Mouse (Mus musculus) intestine, embryonic 15.5 days (tissue): ENCODE data around the gene Gpbar1. TPM values are rescaled to one million over a fixed set of nuclear protein-coding genes. Genes with fewer than 3 reads are reported as not detected.
"Not testable (repeated sequence)": the region's sequence is repeated elsewhere in the genome, so short reads cannot be mapped to it uniquely, and the experiment has no call there.

ENCODE experiments used
- ATAC-seq: fragments of 200-750 bp; cut with Nextera tagmentation; 2 replicates; pipeline ENCODE4 v1.8.0; 2017; ENCODE audit warnings: moderate TSS enrichment, moderate library complexity
- H3K27ac ChIP-seq: fragments of 300-500 bp; sonication (generic); 2 replicates; pipeline ENCODE4 v1.5.1; 2015; ENCODE audit warnings: mild to moderate bottlenecking, inconsistent platforms
- H3K27me3 ChIP-seq: fragments of 300-500 bp; sonication (generic); replicated peaks from 2 replicates; pipeline ENCODE4 v1.6.1; 2015; ENCODE audit warnings: inconsistent platforms
- H3K36me3 ChIP-seq: fragments of 300-500 bp; sonication (generic); 2 replicates; pipeline ENCODE4 v1.6.1; 2015; ENCODE audit warnings: inconsistent platforms
- H3K4me1 ChIP-seq: fragments of 300-500 bp; sonication (generic); replicated peaks from 2 replicates; pipeline ENCODE4 v1.6.1; 2015; ENCODE audit warnings: inconsistent platforms
- H3K4me2 ChIP-seq: fragments of 300-500 bp; sonication (generic); replicated peaks from 2 replicates; pipeline ENCODE4 v1.6.1; 2015; ENCODE audit warnings: mild to moderate bottlenecking, inconsistent platforms
- H3K4me3 ChIP-seq: fragments of 300-500 bp; sonication (generic); replicated peaks from 2 replicates; pipeline ENCODE4 v1.5.1; 2015; ENCODE audit warnings: inconsistent platforms
- H3K9ac ChIP-seq: fragments of 300-500 bp; sonication (generic); 2 replicates; pipeline ENCODE4 v1.6.1; 2015; ENCODE audit warnings: inconsistent platforms
- H3K9me3 ChIP-seq: fragments of 300-500 bp; sonication (generic); 2 replicates; pipeline ENCODE4 v1.6.1; 2016; ENCODE audit warnings: inconsistent platforms
- WGBS: fragments of 180-500 bp; shearing (Covaris S2); methylation state at CpG from one replicate; pipeline ENCODE4 v1.1.7; 2015; 5-methylcytosine and 5-hydroxymethylcytosine counted together
- polyA plus RNA-seq: library from polyadenylated mRNA; unstranded; fragments of >200 nt; fragmentation: Nextera tagmentation; extraction: Ambion mirVana; gene quantifications from 2 replicates; pipeline ENCODE4 v1.2.1, GENCODE M21; 2015

Gpbar1 gene
- polyA plus RNA-seq, 1 experiment from 2014 or later, result 3.3 TPM

GRCm38 (mm10) chr1:74280591-74281325 is 2.4 kb downstream of the Gpbar1 start:
- H3K4me2 ChIP-seq, result no peak overlapping the region
- no peak for ATAC-seq
- H3K27me3 ChIP-seq, result no peaks in the 10 kb centered on the region
- no peak overlapping the region; the same call in 1 of the 2 replicates for H3K27ac ChIP-seq
- H3K9me3 ChIP-seq, result no peaks in the 10 kb centered on the region
- H3K36me3 ChIP-seq, result peaks cover 34% of the 10 kb centered on the region
- H3K4me3 ChIP-seq, result no peak overlapping the region
- WGBS, result 87% methylated on average over 14 of the region's 14 CpGs
- H3K9ac ChIP-seq, result 0 out of 2 replicates have a peak overlapping the region, but pooled peaks have one; percentile 5
- H3K4me1 ChIP-seq, result peaks cover 47% of the 10 kb centered on the region

- no peak overlapping the region for H3K4me3 ChIP-seq
Measured at GRCm38 (mm10) chr1:74281372-74281771, 3.0 kb downstream of the Gpbar1 start.

GRCm38 (mm10) chr1:74281886-74282285 is 3.5 kb downstream of the Gpbar1 start:
- WGBS, result 91% methylated on average over 8 of the region's 8 CpGs

More at GRCm38 (mm10) chr1:74281372-74281771, 3.0 kb downstream of the Gpbar1 start:
- H3K9ac ChIP-seq, result 0 out of 2 replicates have a peak overlapping the region, but pooled peaks have one; percentile 5
- H3K4me1 ChIP-seq, result peaks cover 46% of the 10 kb centered on the region
- WGBS, result 75% methylated on average over 2 of the region's 2 CpGs
- no peaks in the 10 kb centered on the region for H3K9me3 ChIP-seq
- no peak overlapping the region for H3K27ac ChIP-seq
- no peak for ATAC-seq
- peaks cover 34% of the 10 kb centered on the region for H3K36me3 ChIP-seq
- H3K4me2 ChIP-seq, result no peak overlapping the region
- H3K27me3 ChIP-seq, result no peaks in the 10 kb centered on the region

GRCm38 (mm10) chr1:74282896-74283625 is 4.7 kb downstream of the Gpbar1 start:
- H3K9ac ChIP-seq, result no peak overlapping the region
- WGBS, result 81% methylated on average over 10 of the region's 10 CpGs
- ATAC-seq, result no peak
- H3K4me3 ChIP-seq, result peak overlapping the region; percentile 9; the same call in 1 of the 2 replicates
- H3K36me3 ChIP-seq, result peaks cover 34% of the 10 kb centered on the region
- H3K4me1 ChIP-seq, result peaks cover 43% of the 10 kb centered on the region
- no peaks in the 10 kb centered on the region for H3K27me3 ChIP-seq
- H3K27ac ChIP-seq, result no peak overlapping the region
- H3K9me3 ChIP-seq, result no peaks in the 10 kb centered on the region
- peak overlapping the region; percentile 79; the same call in 1 of the 2 replicates for H3K4me2 ChIP-seq

More at GRCm38 (mm10) chr1:74281886-74282285, 3.5 kb downstream of the Gpbar1 start:
- no peaks in the 10 kb centered on the region for H3K9me3 ChIP-seq
- H3K9ac ChIP-seq, result no peak overlapping the region
- ATAC-seq, result no peak
- no peak overlapping the region for H3K27ac ChIP-seq
- no peak overlapping the region for H3K4me3 ChIP-seq
- H3K36me3 ChIP-seq, result peaks cover 34% of the 10 kb centered on the region
- no peak overlapping the region for H3K4me2 ChIP-seq
- H3K27me3 ChIP-seq, result no peaks in the 10 kb centered on the region
- peaks cover 47% of the 10 kb centered on the region for H3K4me1 ChIP-seq

- Histone ChIP-seq H3K9me3 (no peaks in the 10 kb centered on the region), H3K9ac (peak overlapping the region; percentile 75), H3K36me3 (peaks cover 35% of the 10 kb centered on the region), H3K27me3 (no peaks in the 10 kb centered on the region), H3K4me2 (peak overlapping the region; percentile 79), H3K27ac (peak overlapping the region; percentile 88), H3K4me1 (peaks cover 42% of the 10 kb centered on the region), H3K4me3 (peak overlapping the region; percentile 81)
- ATAC-seq, result peak; percentile 62
- 10% methylated on average over 15 of the region's 15 CpGs for WGBS
Measured at GRCm38 (mm10) chr1:74283686-74284463, 5.5 kb downstream of the Gpbar1 start.

- peak within 1 kb of the TSS; percentile 79 for H3K4me2 ChIP-seq
- no peaks in the 10 kb centered on the region for H3K9me3 ChIP-seq
- peak within 1 kb of the TSS; percentile 75 for H3K9ac ChIP-seq
- WGBS, result under 1% methylated on average over 56 of the region's 56 CpGs
- peak; percentile 97 for ATAC-seq
- H3K4me1 ChIP-seq, result peaks cover 41% of the 10 kb centered on the region
- peak within 1 kb of the TSS; percentile 88 for H3K27ac ChIP-seq
- peak within 1 kb of the TSS; percentile 81 for H3K4me3 ChIP-seq
- peaks cover 39% of the 10 kb centered on the region for H3K36me3 ChIP-seq
- no peaks in the 10 kb centered on the region for H3K27me3 ChIP-seq
Measured at GRCm38 (mm10) chr1:74284543-74285160, 6.3 kb downstream of the Gpbar1 start, which contains the start of the genes Aamp and Pnkd. Gene Aamp (minus strand): TSS chr1:74284738. Gene Pnkd (plus strand): TSS chr1:74284930.

GRCm38 (mm10) chr1:74285212-74286010 is 7.1 kb downstream of the Gpbar1 start:
- H3K4me3 ChIP-seq, result peak overlapping the region; percentile 59
- no peaks in the 10 kb centered on the region for H3K27me3 ChIP-seq
- H3K4me1 ChIP-seq, result peaks cover 39% of the 10 kb centered on the region
- peak; percentile 5; the same call in 1 of the 2 replicates for ATAC-seq
- no peaks in the 10 kb centered on the region for H3K9me3 ChIP-seq
- H3K27ac ChIP-seq, result no peak overlapping the region
- H3K9ac ChIP-seq, result peak overlapping the region; percentile 54
- peak overlapping the region; percentile 69 for H3K4me2 ChIP-seq
- H3K36me3 ChIP-seq, result peaks cover 38% of the 10 kb centered on the region
- WGBS, result 4% methylated on average over 23 of the region's 23 CpGs

- not testable (repeated sequence) for H3K4me2 ChIP-seq, H3K9ac ChIP-seq, ATAC-seq, H3K4me3 ChIP-seq, H3K9me3 ChIP-seq, H3K27ac ChIP-seq, H3K27me3 ChIP-seq
- 59% methylated on average over 15 of the region's 17 CpGs for WGBS
- H3K36me3 ChIP-seq, result peaks cover 29% of the 10 kb centered on the region
- H3K4me1 ChIP-seq, result peaks cover 28% of the 10 kb centered on the region
Measured at GRCm38 (mm10) chr1:74286869-74287607, 8.7 kb downstream of the Gpbar1 start.

- 78% methylated on average over 4 of the region's 4 CpGs for WGBS
- Histone ChIP-seq H3K9ac (no peak overlapping the region), H3K27ac (no peak overlapping the region), H3K4me1 (peaks cover 22% of the 10 kb centered on the region), H3K27me3 (no peaks in the 10 kb centered on the region), H3K4me2 (no peak overlapping the region), H3K36me3 (peaks cover 27% of the 10 kb centered on the region), H3K4me3 (no peak overlapping the region), H3K9me3 (no peaks in the 10 kb centered on the region)
- ATAC-seq, result no peak
Measured at GRCm38 (mm10) chr1:74288327-74288726, 10.0 kb downstream of the Gpbar1 start.

- Histone ChIP-seq H3K27ac (no peak overlapping the region), H3K9ac (no peak overlapping the region), H3K27me3 (no peaks in the 10 kb centered on the region), H3K9me3 (no peaks in the 10 kb centered on the region), H3K4me2 (no peak overlapping the region), H3K4me3 (no peak overlapping the region), H3K36me3 (peaks cover 30% of the 10 kb centered on the region), H3K4me1 (peaks cover 27% of the 10 kb centered on the region)
- 82% methylated on average over 9 of the region's 9 CpGs for WGBS
- ATAC-seq, result no peak
Measured at GRCm38 (mm10) chr1:74289248-74289647, 10.9 kb downstream of the Gpbar1 start.
